Mouse (Mus musculus): ENCODE data around the gene Zswim1. TPM values are rescaled to one million over a fixed set of nuclear protein-coding genes. Genes with fewer than 3 reads are reported as not detected.

Gene Zswim1
- total and polyA plus RNA-seq, 2 experiments from 2014 or later = 25.1 to 35.3 TPM

DNA sequence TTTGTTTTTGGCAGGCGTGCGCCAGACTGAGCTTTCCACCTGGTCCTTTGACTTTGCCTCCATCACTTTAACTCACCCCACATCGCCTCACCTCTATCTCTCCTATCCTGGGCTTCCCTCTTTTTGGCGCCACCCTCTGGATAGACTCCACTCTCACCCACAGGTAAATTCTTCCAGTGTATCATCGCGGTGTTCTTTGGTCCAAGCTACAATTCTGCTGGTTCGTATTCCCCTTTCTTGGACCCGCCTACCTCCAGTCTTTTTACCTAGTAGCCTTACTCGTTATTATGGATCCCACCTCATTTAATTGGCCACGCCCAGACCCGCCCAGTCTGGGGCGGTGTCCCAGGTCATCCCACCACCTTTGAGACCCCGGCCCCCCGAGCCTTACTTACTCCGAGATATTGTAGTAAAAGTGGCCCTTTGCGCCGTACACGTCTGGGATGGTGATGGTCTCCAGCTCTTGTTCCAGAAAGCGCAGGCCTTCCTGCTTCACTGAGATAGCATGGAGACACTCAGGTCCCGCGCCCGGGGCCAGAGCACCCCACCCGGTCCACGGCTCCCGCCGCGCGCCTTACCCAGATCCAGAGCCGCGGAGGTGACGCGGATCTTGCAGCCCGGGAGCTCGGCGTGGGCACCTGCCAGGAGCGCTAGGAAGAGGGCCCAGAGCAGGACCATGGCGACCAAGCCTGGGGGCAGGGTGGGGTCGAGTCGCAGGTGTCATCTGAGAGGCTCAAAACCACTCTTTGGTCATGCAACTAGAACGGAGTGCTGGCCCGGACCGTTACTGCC is 34.0 kb downstream of the Zswim1 start:
- DNase-seq (ENCODE audit: low spot score) (peak; percentile 28), ATAC-seq (ENCODE audit: low FRiP score) (peak; percentile 10; the same call in 1 of the 2 replicates)
- Histone ChIP-seq H3K9ac (replicated peaks; ENCODE audit: low read length, poor library complexity, severe bottlenecking) (peak overlapping the region; percentile 48), H3K27me3 (ENCODE audit: insufficient read depth, low read length) (peaks cover 22% of the 10 kb centered on the region), H3K4me3 (ENCODE audit: low read depth, low read length) (peak overlapping the region; percentile 46), H3K4me2 (ENCODE audit: low read depth, low read length, poor library complexity, severe bottlenecking) (peak overlapping the region; percentile 95), H3K36me3 (ENCODE audit: insufficient read depth, low read length) (no peaks in the 10 kb centered on the region), H3K27ac (ENCODE audit: low read depth, low read length) (no peak overlapping the region), H3K4me1 (ENCODE audit: insufficient read depth, low read length) (0 out of 2 replicates have a peak, but pooled peaks cover 3% of the 10 kb centered on the region), H3K9me3 (ENCODE audit: low read length) (no peaks in the 10 kb centered on the region)
- TF ChIP-seq CTCF (IDR thresholded peaks at IDR 0.05) = peak; percentile 52
- 1% methylated on average over 42 of the region's 42 CpGs for WGBS

DNA sequence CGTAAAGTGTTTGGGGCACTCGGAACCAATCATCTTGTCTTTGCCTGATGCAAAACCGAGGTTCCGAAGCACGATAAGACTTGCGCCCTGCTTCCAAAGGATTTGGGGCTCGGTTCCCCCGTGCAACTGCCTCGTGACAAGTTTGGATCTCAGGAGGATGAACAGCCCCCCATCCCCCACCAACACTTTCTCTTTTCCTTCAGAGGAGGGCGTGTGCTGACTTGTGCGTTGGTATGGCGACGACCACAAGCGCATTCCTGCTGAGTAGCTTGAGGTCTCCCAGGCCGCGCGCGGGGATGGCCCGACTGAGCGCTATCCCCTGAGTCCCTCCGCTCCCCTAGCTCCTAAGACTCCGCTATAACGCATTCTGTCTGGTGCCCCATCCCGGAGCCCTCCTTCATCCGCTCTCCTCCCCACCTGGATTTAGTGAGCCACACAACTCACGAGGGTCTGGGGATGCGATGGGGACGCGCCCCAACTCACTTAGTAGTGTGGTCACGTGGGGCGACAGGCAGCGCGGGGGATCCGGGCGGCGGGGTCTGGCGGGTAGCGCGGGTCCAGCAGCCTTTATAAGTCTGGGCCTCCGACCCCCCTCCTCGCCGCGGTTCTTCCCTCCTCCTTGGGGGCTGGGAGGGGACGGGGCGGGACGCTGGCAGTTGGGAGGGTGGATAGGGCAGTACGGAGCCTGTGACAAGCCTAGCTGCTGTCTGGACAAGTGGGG is 34.8 kb downstream of the Zswim1 start, which contains the start of gene Pltp:
TSS of gene Pltp (minus strand) at position 611 of the 721 bp plus-strand sequence.
- DNase-seq (ENCODE audit: low spot score) (peak; percentile 59), ATAC-seq (ENCODE audit: low FRiP score) (peak; percentile 78)
- no peaks in the 10 kb centered on the region for H3K36me3 ChIP-seq (ENCODE audit: insufficient read depth, low read length)
- no peak for TF ChIP-seq CTCF (IDR thresholded peaks at IDR 0.05)
- peak within 1 kb of the TSS; percentile 46 for H3K4me3 ChIP-seq (ENCODE audit: low read depth, low read length)
- H3K27ac ChIP-seq (ENCODE audit: low read depth, low read length) = no peak within 1 kb of the TSS
- 1% methylated on average over 47 of the region's 47 CpGs for WGBS
- no peaks in the 10 kb centered on the region for H3K9me3 ChIP-seq (ENCODE audit: low read length)
- peak within 1 kb of the TSS; percentile 48 for H3K9ac ChIP-seq (replicated peaks; ENCODE audit: low read length, poor library complexity, severe bottlenecking)
- H3K4me2 ChIP-seq (ENCODE audit: low read depth, low read length, poor library complexity, severe bottlenecking) = peak within 1 kb of the TSS; percentile 95
- peaks cover 22% of the 10 kb centered on the region for H3K27me3 ChIP-seq (ENCODE audit: insufficient read depth, low read length)
- H3K4me1 ChIP-seq (ENCODE audit: insufficient read depth, low read length) = 0 out of 2 replicates have a peak, but pooled peaks cover 3% of the 10 kb centered on the region

DNA sequence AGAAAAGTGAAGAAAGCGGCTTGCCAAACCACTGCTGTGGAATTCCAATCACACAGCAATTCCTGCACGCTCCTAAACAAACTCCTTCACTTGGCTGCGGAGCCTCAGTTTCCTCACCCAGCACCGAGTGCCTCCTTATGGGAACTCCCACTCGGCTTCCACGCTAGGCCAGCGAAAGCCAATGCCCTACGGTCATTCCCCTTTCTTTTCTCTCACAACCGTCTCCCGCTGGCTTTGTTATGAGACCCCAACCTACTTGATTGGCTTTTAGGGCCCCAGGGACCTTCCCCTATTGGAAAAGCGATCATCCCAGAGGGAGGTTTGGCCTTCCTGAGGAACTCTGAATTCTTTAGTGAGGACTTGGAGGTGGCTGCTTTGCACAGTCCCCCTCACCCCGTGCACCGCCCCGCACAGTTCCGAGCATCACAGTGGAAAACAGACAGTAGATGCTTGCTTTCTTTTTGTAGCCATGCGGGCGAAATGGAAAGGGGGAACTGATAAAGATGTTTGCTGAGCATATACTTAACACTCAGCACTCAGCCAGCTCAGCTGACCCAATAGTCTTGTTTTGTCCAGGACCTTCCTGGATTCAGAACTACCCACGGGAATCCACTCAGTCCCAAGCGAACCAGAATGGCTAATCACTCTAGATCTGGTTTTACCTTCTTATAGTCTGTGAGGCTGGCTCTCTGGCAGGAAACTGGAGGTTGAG is 35.5 kb downstream of the Zswim1 start:
- ATAC-seq (ENCODE audit: low FRiP score) (no peak), DNase-seq (ENCODE audit: low spot score) (no peak)
- 0 out of 2 replicates have a peak overlapping the region, but pooled peaks have one; percentile 48 for H3K9ac ChIP-seq (replicated peaks; ENCODE audit: low read length, poor library complexity, severe bottlenecking)
- H3K27ac ChIP-seq (ENCODE audit: low read depth, low read length) = no peak overlapping the region
- H3K4me3 ChIP-seq (ENCODE audit: low read depth, low read length) = peak overlapping the region; percentile 46
- peaks cover 22% of the 10 kb centered on the region for H3K27me3 ChIP-seq (ENCODE audit: insufficient read depth, low read length)
- H3K9me3 ChIP-seq (ENCODE audit: low read length) = no peaks in the 10 kb centered on the region
- WGBS = 4% methylated on average over 19 of the region's 19 CpGs
- TF ChIP-seq CTCF (IDR thresholded peaks at IDR 0.05) = no peak
- H3K4me1 ChIP-seq (ENCODE audit: insufficient read depth, low read length) = 0 out of 2 replicates have a peak, but pooled peaks cover 3% of the 10 kb centered on the region
- peak overlapping the region; percentile 95 for H3K4me2 ChIP-seq (ENCODE audit: low read depth, low read length, poor library complexity, severe bottlenecking)
- H3K36me3 ChIP-seq (ENCODE audit: insufficient read depth, low read length) = no peaks in the 10 kb centered on the region

DNA sequence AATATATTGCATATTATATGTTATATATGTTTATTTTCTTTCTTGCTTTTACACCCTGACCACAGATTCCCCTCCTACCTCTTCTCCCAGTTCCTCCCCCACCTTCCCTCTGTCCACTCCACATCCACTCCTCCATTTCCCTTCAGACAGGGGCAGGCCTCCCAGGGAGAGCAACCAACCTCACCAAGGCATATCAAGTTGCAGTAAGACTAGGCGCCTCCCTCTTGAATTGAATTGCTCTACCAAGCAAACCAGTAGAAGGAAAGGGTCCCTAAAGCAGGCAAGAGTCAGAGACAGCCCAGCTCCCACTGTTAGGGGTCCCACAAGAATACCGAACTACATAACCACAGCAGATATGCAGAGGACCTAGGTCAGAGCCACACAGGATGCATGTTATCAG is 36.7 kb downstream of the Zswim1 start:
- no peak for TF ChIP-seq CTCF (IDR thresholded peaks at IDR 0.05)
- WGBS = 53% methylated on average over 2 of the region's 2 CpGs
- no peak for DNase-seq (ENCODE audit: low spot score)

DNA sequence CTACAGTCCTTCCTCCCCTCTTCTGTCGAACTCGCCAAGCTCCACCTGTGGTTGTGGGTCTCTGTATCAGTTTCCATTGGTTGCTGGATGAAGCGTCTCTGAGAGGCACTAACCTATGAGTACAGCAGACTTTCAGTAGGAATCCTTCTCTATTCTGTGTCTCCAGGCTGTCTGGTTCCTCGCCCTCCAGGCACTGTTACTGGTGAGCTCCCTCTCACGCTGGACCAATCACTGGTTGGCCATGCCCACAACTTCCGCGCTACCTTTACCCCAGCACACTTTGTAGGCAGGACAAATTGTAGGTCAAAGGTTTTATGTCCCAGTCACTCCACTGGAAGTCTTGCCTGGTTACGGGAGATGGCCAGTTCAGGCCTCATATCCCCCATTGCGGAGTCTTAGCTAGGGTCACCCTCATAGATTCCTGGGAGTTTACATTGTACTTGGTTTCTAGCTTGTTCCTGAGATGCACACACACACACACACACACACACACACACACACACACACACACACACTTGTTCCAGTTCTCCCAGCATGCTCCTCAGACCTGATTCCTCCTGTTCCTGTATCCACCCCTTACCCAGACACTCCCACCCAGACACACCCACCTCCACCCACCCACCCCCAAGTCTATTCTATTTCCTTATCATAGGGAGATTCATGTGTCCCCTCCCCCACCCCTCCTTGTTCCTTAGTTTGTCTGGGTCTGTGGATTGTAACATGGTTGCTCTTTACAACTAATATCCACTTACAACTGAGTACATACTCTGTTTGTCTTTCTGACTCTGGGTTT is 37.4 kb downstream of the Zswim1 start:
- no peak overlapping the region for H3K4me3 ChIP-seq (ENCODE audit: low read depth, low read length)
- H3K27ac ChIP-seq (ENCODE audit: low read depth, low read length) = no peak overlapping the region
- H3K4me1 ChIP-seq (ENCODE audit: insufficient read depth, low read length) = 0 out of 2 replicates have a peak, but pooled peaks cover 3% of the 10 kb centered on the region
- ATAC-seq (ENCODE audit: low FRiP score) (no peak), DNase-seq (ENCODE audit: low spot score) (no peak)
- TF ChIP-seq CTCF (IDR thresholded peaks at IDR 0.05) = no peak
- no peak overlapping the region for H3K9ac ChIP-seq (replicated peaks; ENCODE audit: low read length, poor library complexity, severe bottlenecking)
- H3K4me2 ChIP-seq (ENCODE audit: low read depth, low read length, poor library complexity, severe bottlenecking) = no peak overlapping the region
- H3K27me3 ChIP-seq (ENCODE audit: insufficient read depth, low read length) = peaks cover 22% of the 10 kb centered on the region
- no peaks in the 10 kb centered on the region for H3K9me3 ChIP-seq (ENCODE audit: low read length)
- H3K36me3 ChIP-seq (ENCODE audit: insufficient read depth, low read length) = no peaks in the 10 kb centered on the region
- WGBS = 64% methylated on average over 9 of the region's 9 CpGs

More for the DNA sequence above, 36.7 kb downstream of the Zswim1 start:
- H3K4me2 ChIP-seq (ENCODE audit: low read depth, low read length, poor library complexity, severe bottlenecking) = no peak overlapping the region
- H3K4me1 ChIP-seq (ENCODE audit: insufficient read depth, low read length) = 0 out of 2 replicates have a peak, but pooled peaks cover 3% of the 10 kb centered on the region
- H3K4me3 ChIP-seq (ENCODE audit: low read depth, low read length) = no peak overlapping the region
- no peaks in the 10 kb centered on the region for H3K9me3 ChIP-seq (ENCODE audit: low read length)
- H3K27ac ChIP-seq (ENCODE audit: low read depth, low read length) = no peak overlapping the region
- no peaks in the 10 kb centered on the region for H3K36me3 ChIP-seq (ENCODE audit: insufficient read depth, low read length)
- peaks cover 22% of the 10 kb centered on the region for H3K27me3 ChIP-seq (ENCODE audit: insufficient read depth, low read length)
- no peak overlapping the region for H3K9ac ChIP-seq (replicated peaks; ENCODE audit: low read length, poor library complexity, severe bottlenecking)
- ATAC-seq (ENCODE audit: low FRiP score) = no peak
